Mouse (Mus musculus) macrophage (primary cell): ENCODE results near the gene Rhox7b. TPM values are rescaled to one million over a fixed set of nuclear protein-coding genes. Genes with fewer than 3 reads are reported as not detected.
"Not testable (repeated sequence)": the region's sequence is repeated elsewhere in the genome, so short reads cannot be mapped to it uniquely, and the experiment has no call there.

Experiments
- H3K27ac ChIP-seq: fragments of 350-480 bp; formaldehyde crosslinking; 2 replicates; pipeline ENCODE4 v1.9.0; 2021
- H3K36me3 ChIP-seq: fragments of 350-480 bp; formaldehyde crosslinking; 2 replicates; pipeline ENCODE4 v1.9.0; 2021; ENCODE audit errors: inconsistent target
- H3K4me3 ChIP-seq: fragments of 350-480 bp; formaldehyde crosslinking; 2 replicates; pipeline ENCODE4 v1.9.0; 2021; ENCODE audit errors: inconsistent target
- H3K79me2 ChIP-seq: fragments of 350-480 bp; formaldehyde crosslinking; 2 replicates; pipeline ENCODE4 v1.9.0; 2021; ENCODE audit errors: inconsistent target
- WGBS: methylation state at CpG from one replicate; pipeline ENCODE4 v1.1.7; 2026; ENCODE audit warnings: inconsistent platforms; ENCODE audit not compliant: missing documents; 5-methylcytosine and 5-hydroxymethylcytosine counted together
- polyA plus RNA-seq: library from polyadenylated mRNA; stranded (reverse); fragments of 250-400 nt; gene quantifications from 3 replicates; pipeline ENCODE4 v1.2.4, GENCODE M21; 2018; ENCODE audit warnings: inconsistent platforms
- total RNA-seq, 78 experiments: library from RNA; depleted of rRNA; stranded (reverse); fragments of 250-400 nt; gene quantifications; 1 replicate in 9 of 78; 2 replicates in 24 of 78; 3 replicates in 43 of 78; 4 replicates in 2 of 78; pipeline ENCODE4 v1.2.4; 2018; ENCODE audit warnings: inconsistent platforms in 56 of 78

Rhox7b gene
- total RNA-seq (2018; cell fraction: chromatin; rRNA removed): not detected
- total RNA-seq (2018; cell fraction: cytosol; rRNA removed): not detected
- not detected for total RNA-seq (2018; cell fraction: nucleus; rRNA removed)
- not detected in 3 replicates for polyA plus RNA-seq

DNA sequence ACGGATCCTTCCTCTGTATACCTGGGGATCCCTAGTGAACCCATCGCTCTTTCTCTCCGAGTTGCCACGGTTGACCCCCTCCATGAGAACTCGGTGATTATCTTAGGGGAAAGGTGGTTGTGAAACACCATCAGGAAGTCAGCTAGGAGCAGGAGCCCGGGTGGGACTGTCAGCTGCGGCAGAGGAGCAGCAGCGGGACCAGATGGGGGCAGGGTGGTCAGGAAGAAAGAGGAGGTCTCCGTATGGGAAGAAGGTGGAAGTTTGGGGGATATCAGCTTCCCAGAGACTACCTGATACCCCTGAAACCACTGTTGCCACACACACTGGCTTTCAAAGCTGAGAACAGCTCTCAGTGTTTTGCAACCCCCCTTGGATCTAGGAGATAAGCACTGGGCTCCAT is at the start of gene Rhox7b:
TSS of gene Rhox7b (minus strand) at position 101 of the 400 bp plus-strand sequence.
- H3K4me3 ChIP-seq, H3K27ac ChIP-seq, H3K36me3 ChIP-seq, H3K79me2 ChIP-seq: not testable (repeated sequence)
- 80% methylated on average over 6 of the region's 9 CpGs for WGBS

DNA sequence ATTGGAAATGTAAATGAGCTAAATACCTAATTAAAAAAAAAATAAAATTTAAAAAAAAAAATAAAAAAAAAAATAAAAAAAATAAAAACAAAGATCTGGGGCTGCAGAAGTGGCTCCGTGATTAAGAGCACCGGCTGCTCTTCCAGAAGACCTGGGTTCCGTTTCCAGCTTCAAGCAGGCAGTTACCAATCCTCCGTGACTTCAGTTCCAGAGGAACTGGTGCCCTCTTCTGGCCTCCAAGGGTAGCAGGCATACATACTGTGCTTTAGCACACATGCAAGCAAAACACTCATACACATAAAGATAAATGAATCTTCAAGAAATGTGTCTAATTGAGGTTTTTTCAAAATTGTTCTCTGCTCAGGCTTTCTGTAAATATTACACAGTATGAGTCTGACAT is 19.3 kb upstream of the Rhox7b start:
- H3K36me3 ChIP-seq: no peaks in the 10 kb centered on the region
- no peak overlapping the region for H3K4me3 ChIP-seq
- 63% methylated on average over 4 of the region's 4 CpGs for WGBS
- H3K27ac ChIP-seq: no peak overlapping the region
- no peaks in the 10 kb centered on the region for H3K79me2 ChIP-seq

DNA sequence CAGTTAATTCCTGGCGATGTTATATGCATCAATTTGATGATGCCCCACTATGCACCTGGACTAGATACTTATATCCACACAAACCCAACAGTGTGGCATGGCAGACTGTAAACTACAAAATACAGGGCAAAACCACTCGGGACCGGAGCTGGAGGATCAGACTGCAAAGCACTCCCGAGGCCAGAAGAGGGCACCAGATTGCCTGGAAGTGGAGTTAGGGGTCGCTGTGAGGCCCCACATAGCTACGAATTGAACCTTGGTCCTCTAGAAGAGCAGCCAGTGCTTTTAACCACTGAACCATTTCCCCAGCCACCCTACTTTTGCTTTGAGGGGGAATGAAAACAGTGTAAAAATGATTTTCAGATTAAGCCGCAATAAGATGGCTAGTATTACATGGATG is 11.5 kb upstream of the Rhox7b start:
- H3K79me2 ChIP-seq: no peaks in the 10 kb centered on the region
- H3K36me3 ChIP-seq: no peaks in the 10 kb centered on the region
- H3K27ac ChIP-seq: no peak overlapping the region
- 57% methylated on average over 7 of the region's 7 CpGs for WGBS
- H3K4me3 ChIP-seq: no peak overlapping the region

DNA sequence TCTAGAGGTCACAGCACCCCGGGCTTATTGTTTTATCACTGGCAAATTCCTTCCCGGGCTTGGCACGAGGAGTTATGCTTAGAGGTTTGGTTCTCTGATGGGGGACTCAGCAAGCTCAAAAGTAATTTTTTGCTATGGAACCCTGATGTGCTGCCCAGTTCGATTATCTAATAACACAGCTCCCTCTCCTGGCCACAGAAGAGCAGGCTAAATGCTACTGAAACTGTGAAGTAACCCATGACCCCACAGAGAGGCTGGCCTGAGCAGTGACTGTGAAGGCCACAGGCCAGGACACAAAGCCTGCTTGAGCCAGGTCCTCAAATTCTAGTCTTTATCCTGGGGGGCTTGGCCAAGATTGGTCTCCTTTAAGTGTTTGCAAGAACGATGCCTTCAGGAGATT is 6.7 kb upstream of the Rhox7b start:
- no peaks in the 10 kb centered on the region for H3K36me3 ChIP-seq
- no peaks in the 10 kb centered on the region for H3K79me2 ChIP-seq
- 81% methylated on average over 5 of the region's 5 CpGs for WGBS
- H3K4me3 ChIP-seq: no peak overlapping the region
- no peak overlapping the region for H3K27ac ChIP-seq

DNA sequence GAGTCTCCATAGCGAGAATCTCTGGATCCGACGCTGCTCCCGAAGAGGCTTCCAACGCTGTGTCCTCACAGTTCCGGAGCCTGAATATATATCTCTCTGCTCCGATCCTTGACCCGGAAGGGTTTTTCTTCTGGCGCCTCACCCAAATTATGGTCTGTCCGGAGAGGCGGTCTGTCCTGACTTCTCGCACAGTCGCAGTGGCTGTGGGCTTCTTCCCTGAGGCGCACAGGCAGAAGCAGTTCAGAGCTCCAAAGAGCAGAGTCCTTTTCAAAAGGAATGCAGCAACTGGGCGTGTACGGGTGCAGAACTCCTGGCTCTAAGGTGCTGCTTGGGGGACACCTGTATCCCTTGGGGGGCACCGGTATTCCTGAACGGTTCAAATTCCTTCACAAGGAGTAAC is 4.6 kb upstream of the Rhox7b start, which contains the start of gene Rhox9:
TSS of gene Rhox9 (minus strand) at position 101 of the 400 bp plus-strand sequence.
- H3K79me2 ChIP-seq, H3K27ac ChIP-seq, H3K36me3 ChIP-seq, H3K4me3 ChIP-seq: not testable (repeated sequence)
- WGBS: 100% methylated on average over 2 of the region's 18 CpGs

DNA sequence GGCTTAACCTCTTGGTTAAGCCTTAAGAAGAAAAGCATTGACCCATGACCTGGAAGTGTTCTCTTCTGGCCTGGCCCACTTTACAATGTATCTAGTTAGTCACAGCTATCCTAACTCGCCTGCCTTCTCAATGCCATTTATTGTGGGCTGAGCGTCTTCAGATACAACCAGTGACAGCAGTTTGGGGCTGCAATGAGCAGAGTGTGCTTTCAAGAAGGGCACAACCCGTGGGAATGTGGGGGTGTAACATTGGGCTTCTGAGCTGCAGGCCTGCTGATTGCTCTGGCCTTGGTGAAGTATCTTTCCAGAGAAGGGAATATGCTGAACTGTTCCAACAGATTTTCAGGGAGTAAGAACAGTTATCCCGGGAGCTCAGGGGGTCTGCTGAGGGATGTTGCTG is 18.2 kb downstream of the Rhox7b start, which contains the start of gene Rhox8:
TSS of gene Rhox8 (minus strand) at position 101 of the 400 bp plus-strand sequence.
- 81% methylated on average over 4 of the region's 4 CpGs for WGBS
- Histone ChIP-seq H3K4me3 (no peak within 1 kb of the TSS), H3K27ac (no peak within 1 kb of the TSS), H3K79me2 (no peaks in the 10 kb centered on the region), H3K36me3 (no peaks in the 10 kb centered on the region)

DNA sequence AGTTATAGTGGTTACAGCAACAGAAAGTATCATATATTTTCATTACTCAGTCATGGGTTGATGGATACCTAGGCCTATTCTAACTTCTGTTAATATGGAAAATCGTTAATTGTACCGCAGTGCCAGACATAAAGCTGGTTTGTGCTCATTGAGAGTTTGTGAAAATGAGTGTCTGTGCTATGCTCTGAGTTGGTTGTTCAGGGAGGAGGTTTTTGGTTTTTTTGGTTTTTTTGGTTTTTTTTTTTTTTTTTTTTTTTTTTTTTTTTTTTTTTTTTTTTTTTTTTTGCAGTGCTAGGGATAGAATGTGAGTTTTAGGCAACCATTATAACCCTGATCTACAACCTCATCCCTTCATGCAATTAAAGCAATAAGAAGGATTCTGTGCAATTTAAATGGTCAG is 25.4 kb downstream of the Rhox7b start:
- WGBS: 89% methylated on average over 2 of the region's 2 CpGs
- H3K4me3 ChIP-seq: no peak overlapping the region

More for the DNA sequence above, 25.4 kb downstream of the Rhox7b start:
- Histone ChIP-seq H3K36me3 (no peaks in the 10 kb centered on the region), H3K27ac (no peak overlapping the region), H3K79me2 (no peaks in the 10 kb centered on the region)

Other genes starting within 250 kb of the Rhox7b start
- not detected in 3 replicates for gene Rhox4g, start 245.9 kb downstream of the Rhox7b start, polyA plus RNA-seq
- gene Rhox3h, start 228.5 kb downstream of the Rhox7b start, polyA plus RNA-seq: not detected in 3 replicates
- gene Rhox2h, start 224.0 kb downstream of the Rhox7b start, polyA plus RNA-seq: not detected in 3 replicates
- not detected in 3 replicates for gene Rhox5, start 92.4 kb downstream of the Rhox7b start, polyA plus RNA-seq
- gene Rhox6, start 70.3 kb downstream of the Rhox7b start, polyA plus RNA-seq: not detected in 3 replicates
- gene Rhox7a, start 65.5 kb downstream of the Rhox7b start, polyA plus RNA-seq: not detected in 3 replicates
- gene Rhox8, start 18.3 kb downstream of the Rhox7b start, polyA plus RNA-seq: not detected in 3 replicates
- not detected in 3 replicates for gene Rhox9, start 4.5 kb upstream of the Rhox7b start, polyA plus RNA-seq
- not detected in 3 replicates for gene Btg1-ps1, start 121.6 kb upstream of the Rhox7b start, polyA plus RNA-seq
- not detected in 3 replicates for gene Btg1-ps2, start 145.9 kb upstream of the Rhox7b start, polyA plus RNA-seq
- not detected in 3 replicates for gene Rhox10, start 169.2 kb upstream of the Rhox7b start, polyA plus RNA-seq
- not detected in 3 replicates for gene Rhox11, start 187.9 kb upstream of the Rhox7b start, polyA plus RNA-seq
- gene Rhox12, start 213.7 kb upstream of the Rhox7b start, polyA plus RNA-seq: not detected in 3 replicates
- not detected in 3 replicates for gene Rhox13, start 224.0 kb upstream of the Rhox7b start, polyA plus RNA-seq